8 mouse cellular contexts compared by ENCODE assay signal in the genomic region with DNA sequence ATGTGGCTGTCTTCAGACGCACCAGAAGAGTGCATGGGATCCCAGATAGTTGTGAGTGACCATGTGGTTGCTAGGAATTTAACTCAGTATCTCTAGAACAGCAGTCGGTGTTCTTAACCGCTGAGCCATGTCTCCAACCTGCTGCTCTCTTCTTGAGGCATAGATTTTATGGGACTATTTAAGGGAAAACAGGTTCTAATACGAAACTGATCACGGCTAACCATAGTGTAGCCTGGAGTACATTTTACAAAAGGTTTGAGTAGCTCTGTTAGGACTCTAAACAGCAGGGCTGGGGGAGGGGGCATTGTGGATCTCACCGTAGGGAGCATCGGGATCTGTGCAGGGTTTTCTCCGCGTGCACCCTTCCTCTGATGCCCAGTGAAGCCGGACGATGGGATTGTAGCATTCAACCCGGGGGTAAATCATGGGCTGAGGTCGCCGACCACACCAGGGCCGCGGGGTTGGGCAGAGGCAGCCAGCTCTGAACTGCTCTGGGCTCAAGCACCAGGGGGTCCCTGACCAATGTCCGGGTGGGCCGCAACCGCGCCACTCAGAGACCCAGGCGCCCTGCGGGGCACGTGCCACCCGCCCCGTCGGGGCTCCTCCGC. TPM values are rescaled to one million over a fixed set of nuclear protein-coding genes. Genes with fewer than 3 reads are reported as not detected.
DNase-seq lines count a peak whose midpoint lies in the region; ATAC-seq lines count a peak whose summit lies in the region.

A gene (plus strand): TSS at position 306 of the 608 bp plus-strand sequence.

- H3K4me3 ChIP-seq in embryonic facial prominence, embryonic 12.5 days: peak within 1 kb of the TSS; percentile 70
- H3K4me3 ChIP-seq in heart, embryonic 13.5 days: peak within 1 kb of the TSS; percentile 79

- ATAC-seq in CD4-positive, CD25-positive, alpha-beta regulatory T cell, adult 4 months: no peak
- 0 out of 2 replicates have a peak, but pooled peaks have one; percentile 29 for ATAC-seq in embryonic facial prominence, embryonic 12.5 days (ENCODE audit: insufficient number of reproducible peaks, insufficient read depth, low FRiP score, low TSS enrichment)
- ATAC-seq in heart, embryonic 13.5 days (ENCODE audit: extremely low read depth, insufficient number of reproducible peaks, low FRiP score, low TSS enrichment): no peak

- 0 out of 2 replicates have a peak, but pooled peaks cover 7% of the 10 kb centered on the region for H3K36me3 ChIP-seq in embryonic facial prominence, embryonic 12.5 days
- H3K36me3 ChIP-seq in heart, embryonic 13.5 days: peaks cover 2% of the 10 kb centered on the region

- peak; percentile 64 for DNase-seq in cerebellum, adult 11-12 months
- DNase-seq in cerebellum, adult 9-10 months: no peak
- DNase-seq in left cerebral cortex, postnatal 25 days (ENCODE audit: low spot score in 2 of 2): no peak
- peak; percentile 21 for DNase-seq in naive thymus-derived CD4-positive, alpha-beta T cell, adult 2 months (ENCODE audit: low read depth)
- no peak for DNase-seq in ovary, postnatal 14 days (ENCODE audit: low spot score)

- peaks cover 28% of the 10 kb centered on the region for H3K4me1 ChIP-seq in embryonic facial prominence, embryonic 12.5 days
- peaks cover 54% of the 10 kb centered on the region for H3K4me1 ChIP-seq in heart, embryonic 13.5 days

- peak within 1 kb of the TSS; percentile 95 for H3K9ac ChIP-seq in embryonic facial prominence, embryonic 12.5 days
- peak within 1 kb of the TSS; percentile 97 for H3K9ac ChIP-seq in heart, embryonic 13.5 days

- intact Hi-C loops in left cerebral cortex, postnatal 25 days (cut with DNase I): loop anchor here (2.0 kb wide), 1 partner anchor 32 kb away; a partner anchor contains a TSS

- WGBS in embryonic facial prominence, embryonic 12.5 days: 5% methylated on average over 27 of the region's 27 CpGs
- 4% methylated on average over 27 of the region's 27 CpGs for WGBS in heart, embryonic 13.5 days

- H3K27me3 ChIP-seq in embryonic facial prominence, embryonic 12.5 days: no peaks in the 10 kb centered on the region
- no peaks in the 10 kb centered on the region for H3K27me3 ChIP-seq in heart, embryonic 13.5 days (replicated peaks)

- peak within 1 kb of the TSS; percentile 95 for H3K27ac ChIP-seq in embryonic facial prominence, embryonic 12.5 days
- peak within 1 kb of the TSS; percentile 96 for H3K27ac ChIP-seq in heart, embryonic 13.5 days (replicated peaks)

- peak within 1 kb of the TSS; percentile 83 for H3K4me2 ChIP-seq in embryonic facial prominence, embryonic 12.5 days (replicated peaks)
- peak within 1 kb of the TSS; percentile 88 for H3K4me2 ChIP-seq in heart, embryonic 13.5 days

- no peaks in the 10 kb centered on the region for H3K9me3 ChIP-seq in embryonic facial prominence, embryonic 12.5 days
- H3K9me3 ChIP-seq in heart, embryonic 13.5 days: no peaks in the 10 kb centered on the region

RNA-seq across cellular contexts. Expression of the gene that starts here (rescaled TPM):
- 100 to 1,000 TPM; 168 to 244 TPM for polyA plus RNA-seq in CD4-positive, CD25-positive, alpha-beta regulatory T cell, adult 4 months (2017; shearing (Covaris generic))
- 155 and 156 TPM in 2 replicates for polyA plus RNA-seq in embryonic facial prominence, embryonic 12.5 days (2016; fragmentation: Nextera tagmentation; extraction: Ambion mirVana)
- polyA plus RNA-seq in heart, embryonic 13.5 days (2015; fragmentation: Nextera tagmentation; extraction: Ambion mirVana): 128 and 140 TPM in 2 replicates
- total RNA-seq in left cerebral cortex, postnatal 25 days (2021): 10 to 100 TPM; 44.5 to 48.9 TPM

Comparison
In these comparisons a context has a peak if more than half of its experiments do, and no peak if none do; other contexts are left out.
1. DNase-seq: peak in cerebellum, adult 11-12 months (single experiment) and naive thymus-derived CD4-positive, alpha-beta T cell, adult 2 months (single experiment); none in cerebellum, adult 9-10 months (single experiment), left cerebral cortex, postnatal 25 days (0 of 2) and ovary, postnatal 14 days (single experiment).